ENCODE assay signal across 17 mouse cellular contexts in the genomic region with DNA sequence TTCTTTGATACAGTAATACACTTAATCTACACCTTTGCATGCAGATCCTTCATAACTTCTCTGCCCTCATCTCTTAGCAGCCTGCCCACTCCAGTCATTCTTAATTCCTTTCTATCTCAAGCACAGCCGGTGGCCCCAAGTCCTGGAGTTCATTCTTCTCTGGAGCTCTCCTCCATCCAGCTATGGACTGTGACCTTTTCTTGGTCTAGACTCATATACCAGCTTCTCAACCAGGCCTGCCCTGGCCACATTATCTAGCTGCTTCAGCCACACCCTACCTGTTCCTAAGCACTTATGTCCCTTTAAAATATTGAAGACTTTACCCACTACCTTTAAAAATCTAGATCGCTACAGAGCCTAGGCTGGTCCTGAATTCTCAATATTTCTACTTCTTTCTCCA.
"Had no signal": no experiment of that assay in that cellular context is flagged by ENCODE, and none has a peak within 500 bp of the region (broad histone marks: within the 10 kb centered on the region; RNA-seq: fewer than 3 reads in every experiment).

No protein-coding gene starts in this region.

- H3K4me3 ChIP-seq: neural tube, embryonic 12.5 days; neural tube, embryonic 13.5 days; neural tube, embryonic 15.5 days; stomach, embryonic 15.5 days had no signal

- H3K4me1 ChIP-seq: neural tube, embryonic 12.5 days; neural tube, embryonic 13.5 days; neural tube, embryonic 15.5 days; stomach, embryonic 15.5 days had no signal

- H3K4me2 ChIP-seq: neural tube, embryonic 12.5 days; neural tube, embryonic 13.5 days; neural tube, embryonic 15.5 days; stomach, embryonic 15.5 days had no signal

- H3K27ac ChIP-seq: neural tube, embryonic 12.5 days; neural tube, embryonic 13.5 days; neural tube, embryonic 15.5 days; stomach, embryonic 15.5 days; stomach, postnatal 0 days had no signal

- DNase-seq: retina, postnatal 1 day; right cerebral cortex, adult 18-20 months; right cerebral cortex, postnatal 14 days; right cerebral cortex, postnatal 25 days; right cerebral cortex, postnatal 4 days; spleen, adult 18-20 months; thymus, adult 18-20 months; thymus, adult 2 months; thymus, postnatal 14 days; thymus, postnatal 25 days; thymus, postnatal 36 days; thymus, postnatal 4 days had no signal

- H3K9ac ChIP-seq: neural tube, embryonic 12.5 days; neural tube, embryonic 13.5 days; neural tube, embryonic 15.5 days; stomach, embryonic 15.5 days had no signal

- H3K27me3 ChIP-seq: neural tube, embryonic 12.5 days; neural tube, embryonic 13.5 days; neural tube, embryonic 15.5 days; stomach, embryonic 15.5 days had no signal

- H3K36me3 ChIP-seq: neural tube, embryonic 12.5 days; neural tube, embryonic 13.5 days; neural tube, embryonic 15.5 days; stomach, embryonic 15.5 days had no signal

- H3K9me3 ChIP-seq: neural tube, embryonic 12.5 days; neural tube, embryonic 13.5 days; neural tube, embryonic 15.5 days; stomach, embryonic 15.5 days had no signal
